Mouse (Mus musculus): Measurements from ENCODE around the gene Cers3.

DNA sequence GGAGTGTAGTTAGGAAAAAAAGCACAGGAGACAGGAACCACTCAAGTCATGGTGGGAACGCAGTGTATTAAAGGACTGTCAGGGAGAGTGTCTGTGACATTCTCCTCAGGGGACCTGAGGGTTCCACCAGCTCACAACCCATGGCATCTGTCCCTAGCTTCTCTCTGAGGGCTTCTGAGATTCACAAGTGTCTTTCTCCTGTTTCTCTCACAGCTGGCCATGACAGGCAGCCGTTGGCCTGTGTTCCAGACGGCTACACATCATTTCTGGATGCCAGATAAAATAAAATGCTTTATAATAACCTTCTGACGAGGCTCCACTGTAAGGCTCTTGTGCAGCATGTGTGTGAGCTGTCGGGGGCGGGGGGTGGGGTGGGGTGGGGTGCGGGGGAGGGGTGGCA, 128.2 kb downstream of the Cers3 start:
- no peak for TF ChIP-seq POLR2A (IDR thresholded peaks at IDR 0.05; ENCODE audit: low read depth, low read length)
- TF ChIP-seq USF1 (IDR thresholded peaks at IDR 0.05; ENCODE audit: low read depth, low read length): no peak
